Mouse (Mus musculus): ENCODE results near the gene Pdlim4.

The Pdlim4 gene

DNA sequence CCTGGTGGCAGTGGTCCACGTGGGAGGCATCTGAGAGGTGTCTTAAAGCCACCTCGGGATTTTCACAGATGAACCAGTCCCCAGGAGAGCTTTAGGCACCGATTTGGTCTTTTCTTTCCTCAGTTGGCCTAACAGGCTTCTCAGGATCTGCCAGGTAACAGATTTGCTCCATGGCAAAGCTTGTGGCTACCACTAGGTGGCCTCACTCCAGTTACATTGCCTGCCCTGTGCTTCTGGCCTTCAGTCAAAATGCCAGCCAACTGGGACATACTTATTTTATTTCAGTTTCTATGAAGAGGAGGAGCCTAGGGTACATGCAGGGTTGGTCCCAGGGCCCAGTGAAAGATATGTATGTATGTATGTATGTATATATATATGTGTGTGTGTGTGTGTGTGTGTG, 24.2 kb upstream of the Pdlim4 start:
- intact Hi-C loops (cut with DNase I): loop anchor here (2.0 kb wide), 1 partner anchor 164 kb away; no protein-coding TSS in a partner anchor

DNA sequence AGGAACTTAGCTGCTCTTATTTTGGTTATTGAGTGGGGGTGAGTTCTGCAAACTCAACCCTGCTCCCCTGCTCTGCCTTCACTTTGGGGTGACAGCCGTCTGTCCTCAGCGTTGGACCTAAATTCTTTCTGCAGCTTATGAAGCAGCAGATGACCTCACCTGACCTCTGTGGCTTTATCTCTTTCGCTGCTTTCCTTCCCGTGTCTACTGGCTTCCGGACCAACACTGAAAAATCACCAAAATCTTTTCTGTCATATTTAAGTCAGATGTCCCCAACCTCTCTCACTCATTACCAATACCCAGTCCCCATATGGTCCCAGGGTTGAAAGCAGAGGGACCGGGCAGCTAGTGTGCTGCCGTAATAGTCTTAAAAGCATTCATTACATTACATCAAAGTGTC, 23.4 kb upstream of the Pdlim4 start:
- intact Hi-C loops (cut with DNase I): loop anchor here (2.0 kb wide), 1 partner anchor 165 kb away; no protein-coding TSS in a partner anchor

DNA sequence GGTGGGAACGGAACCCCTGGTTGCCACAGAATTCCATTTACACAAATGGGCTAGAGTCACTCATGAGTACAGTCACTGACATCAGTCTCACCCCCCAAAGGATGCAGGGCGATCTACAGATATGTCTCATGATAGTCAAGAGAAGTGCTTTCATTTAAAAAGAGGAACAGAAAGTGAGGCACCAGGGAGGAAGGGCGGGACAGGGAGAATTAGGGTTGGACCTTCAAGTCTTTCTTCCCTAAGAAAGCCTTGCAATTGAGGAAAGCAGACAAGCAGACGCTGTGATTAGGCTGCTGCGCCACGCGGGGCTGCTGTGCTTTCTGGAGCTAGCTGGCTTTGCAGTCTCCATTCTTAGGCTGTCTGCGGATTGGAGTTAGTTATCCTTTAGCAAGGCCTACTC, 22.9 kb upstream of the Pdlim4 start:
- intact Hi-C loops (cut with DNase I): loop anchor here (2.0 kb wide), 1 partner anchor 165 kb away; no protein-coding TSS in a partner anchor

DNA sequence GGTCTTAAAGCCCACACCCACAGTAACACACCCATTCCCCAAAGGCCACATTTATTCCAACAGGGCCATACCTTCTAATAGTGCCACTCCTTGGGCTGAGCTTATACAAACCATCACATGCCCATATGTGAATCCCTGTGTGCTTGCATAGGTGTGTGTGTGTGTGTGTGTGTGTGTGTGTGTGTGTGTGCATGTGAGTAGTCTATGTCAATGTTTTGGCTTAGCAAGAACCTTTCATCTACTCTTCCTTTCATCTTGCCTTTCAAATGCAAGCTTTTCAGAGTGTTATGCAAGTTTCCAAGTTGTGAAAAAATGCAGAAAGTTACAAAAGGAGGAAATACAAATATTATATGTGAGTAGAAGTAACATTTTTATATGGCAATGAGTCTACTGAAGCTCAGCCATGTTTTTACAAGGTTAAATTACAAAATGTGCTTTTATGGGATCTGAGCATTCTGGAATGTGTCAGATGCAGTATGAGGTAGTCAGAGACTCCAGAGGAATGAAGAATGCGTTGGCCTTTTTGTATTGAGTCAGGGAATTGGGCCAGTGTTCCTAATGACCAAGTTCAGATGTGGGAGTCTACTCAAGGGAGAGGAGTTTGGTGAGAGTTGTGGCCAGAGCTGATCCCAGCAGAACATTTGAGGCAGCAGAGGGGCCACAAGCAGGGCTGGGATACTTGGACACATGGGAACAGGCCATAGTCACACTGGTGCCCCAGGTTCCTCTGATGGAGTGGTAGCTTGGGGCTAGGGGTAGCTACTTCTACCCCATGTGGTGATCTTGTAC, 21.5 kb upstream of the Pdlim4 start:
- intact Hi-C loops (cut with DNase I): no loop called here

DNA sequence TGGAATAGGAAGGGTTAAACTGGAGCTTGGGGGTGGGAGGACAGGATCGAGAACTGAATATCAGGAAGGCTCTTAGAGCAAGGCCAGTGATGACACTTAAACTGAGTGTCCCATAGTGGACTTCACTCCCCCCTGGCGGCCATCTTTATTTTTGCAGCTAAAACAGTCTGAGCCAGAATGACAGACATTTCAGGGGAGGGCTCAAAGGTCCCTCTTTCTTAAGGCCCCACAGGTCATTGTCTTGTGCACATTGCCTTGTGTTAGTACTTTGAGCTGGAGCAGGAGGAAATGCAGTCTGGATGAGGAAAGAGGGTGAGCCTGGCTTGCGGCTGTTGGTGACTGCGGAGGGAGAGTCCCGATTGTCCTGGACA, 20.1 kb upstream of the Pdlim4 start:
- intact Hi-C loops (cut with DNase I): loop anchor here (1.0 to 5.0 kb wide), 2 partner anchors 37 to 87 kb away; no protein-coding TSS in a partner anchor

DNA sequence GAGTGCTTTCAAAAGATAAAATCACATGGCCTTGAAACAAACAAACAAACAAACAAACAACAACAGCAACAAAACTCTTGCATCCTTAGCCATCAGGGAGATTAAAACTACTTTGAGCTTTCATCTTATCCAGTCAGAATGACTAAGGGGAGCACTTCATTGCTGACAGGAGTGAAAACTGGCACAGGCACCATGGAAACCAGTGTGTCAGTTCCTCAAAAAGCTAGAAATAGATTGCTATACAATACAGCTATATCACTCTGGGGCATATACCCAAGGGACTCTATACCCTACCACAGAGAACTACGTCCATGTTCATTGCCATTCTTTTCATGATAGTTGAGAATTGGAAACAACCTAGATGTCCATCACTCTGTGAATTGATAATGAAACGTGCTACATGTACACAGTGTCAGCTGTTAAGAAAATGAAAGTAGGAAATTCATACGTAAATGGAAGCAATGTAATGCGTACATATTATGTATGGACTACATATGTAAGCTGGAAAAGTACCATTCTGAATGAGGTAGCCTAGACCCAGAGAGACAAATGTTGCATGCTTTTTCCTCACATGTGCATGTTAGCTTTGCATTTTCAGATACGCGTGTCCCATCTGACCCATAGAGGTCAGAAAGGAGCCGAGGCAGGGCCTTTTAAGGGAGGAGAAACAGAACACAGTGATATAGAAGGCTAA, 19.6 kb upstream of the Pdlim4 start:
- intact Hi-C loops (cut with DNase I): loop anchor here (5.0 kb wide), 1 partner anchor 36 kb away; no protein-coding TSS in a partner anchor

DNA sequence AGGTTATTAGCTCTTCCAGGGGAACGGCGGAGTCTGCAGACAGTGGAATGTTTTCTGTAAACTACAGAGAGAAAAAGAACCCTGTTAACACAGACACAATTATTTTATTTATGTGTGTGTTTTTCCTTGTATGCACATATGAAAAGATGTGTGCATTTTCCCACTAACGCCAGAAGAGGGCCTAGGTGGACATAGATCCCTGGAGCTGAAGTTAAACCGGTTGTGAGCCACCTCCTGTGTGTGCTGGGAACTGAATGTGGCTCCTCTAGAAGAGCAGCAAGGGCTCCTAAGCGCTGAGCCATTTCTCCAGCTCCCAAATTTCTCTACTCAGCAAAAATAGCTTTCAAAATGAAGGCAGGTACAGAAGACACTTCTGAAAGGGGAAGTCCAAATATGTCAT, 17.0 kb upstream of the Pdlim4 start:
- intact Hi-C loops (cut with DNase I): loop anchor here (5.0 kb wide), 1 partner anchor 34 kb away; no protein-coding TSS in a partner anchor

DNA sequence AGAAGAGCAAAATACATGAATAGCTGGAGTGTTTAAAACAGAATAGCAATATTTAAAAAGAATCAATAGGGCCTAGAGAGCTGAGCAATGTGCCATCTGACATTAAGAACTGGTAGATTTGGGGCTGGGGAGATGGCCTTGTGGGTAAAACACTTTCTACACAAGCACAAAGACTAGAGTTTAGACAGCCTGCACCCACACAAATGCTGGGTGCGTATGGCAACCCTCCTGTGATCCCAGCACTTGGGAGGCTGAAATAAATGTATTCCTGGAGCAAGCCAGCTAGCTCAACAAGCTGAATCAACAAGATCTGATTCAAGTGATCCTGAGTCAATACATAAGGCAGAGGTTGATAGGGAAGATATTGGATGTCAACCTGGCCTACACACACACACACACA, 16.2 kb upstream of the Pdlim4 start:
- intact Hi-C loops (cut with DNase I): loop anchor here (5.0 kb wide), 1 partner anchor 33 kb away; no protein-coding TSS in a partner anchor

DNA sequence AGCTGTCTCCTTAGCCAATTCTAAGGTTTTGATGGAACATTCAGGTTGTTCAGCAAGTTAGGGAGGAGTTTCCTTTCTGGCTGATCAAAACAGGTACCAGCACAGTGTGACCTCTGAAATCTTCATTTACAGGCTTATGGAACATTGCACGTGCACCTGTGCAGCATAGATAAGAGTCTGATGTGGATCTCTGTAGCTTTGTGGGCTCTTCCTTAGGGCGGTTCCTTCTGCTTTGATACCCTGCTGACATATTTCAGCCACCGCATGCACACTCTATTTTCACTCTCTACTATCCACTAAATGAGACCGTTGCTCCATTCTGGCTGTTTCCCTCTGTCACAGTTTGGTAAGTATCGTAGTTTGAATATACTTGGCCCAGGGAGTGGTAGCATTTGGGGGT, 13.9 kb upstream of the Pdlim4 start:
- intact Hi-C loops (cut with DNase I): no loop called here

DNA sequence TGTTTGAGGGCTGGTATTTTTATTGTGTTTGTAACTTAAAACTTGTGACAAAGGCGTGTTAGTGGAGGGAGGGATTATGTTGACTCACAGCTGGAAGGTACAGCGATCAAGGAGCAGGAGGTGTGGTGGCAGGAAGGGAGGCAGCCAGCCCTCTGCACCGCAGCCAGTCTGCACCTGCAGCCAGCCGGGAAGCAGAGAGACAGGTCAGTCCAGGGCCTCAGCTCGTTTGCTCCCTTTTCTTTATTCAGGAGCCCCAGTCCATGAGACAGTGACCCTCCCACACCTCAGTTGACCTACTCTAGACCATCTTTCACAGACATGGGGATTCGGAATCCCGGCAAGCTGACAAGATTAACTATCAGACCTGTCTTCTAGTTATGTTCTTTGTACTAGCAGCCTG, 11.6 kb upstream of the Pdlim4 start:
- intact Hi-C loops (cut with DNase I): no loop called here

DNA sequence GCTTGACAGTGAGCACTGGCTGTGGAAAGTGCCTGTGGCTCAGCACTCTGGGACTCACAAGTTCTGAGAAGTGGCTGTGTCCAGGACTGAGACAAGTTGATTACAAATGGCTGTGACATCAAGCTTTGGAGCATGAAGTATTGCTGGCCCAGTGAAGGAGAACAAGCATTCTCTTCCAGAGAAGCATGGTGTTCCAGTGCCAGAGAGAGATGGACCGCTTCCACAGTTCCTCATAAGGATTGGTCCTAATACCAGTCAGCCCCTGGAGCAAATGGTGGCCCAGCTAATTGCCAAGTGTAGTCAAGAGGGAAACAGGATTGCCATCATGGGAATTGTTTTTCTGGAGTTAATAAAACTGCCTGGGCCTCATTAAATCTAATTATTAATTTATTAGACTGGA, 7.3 kb upstream of the Pdlim4 start:
- intact Hi-C loops (cut with DNase I): no loop called here

DNA sequence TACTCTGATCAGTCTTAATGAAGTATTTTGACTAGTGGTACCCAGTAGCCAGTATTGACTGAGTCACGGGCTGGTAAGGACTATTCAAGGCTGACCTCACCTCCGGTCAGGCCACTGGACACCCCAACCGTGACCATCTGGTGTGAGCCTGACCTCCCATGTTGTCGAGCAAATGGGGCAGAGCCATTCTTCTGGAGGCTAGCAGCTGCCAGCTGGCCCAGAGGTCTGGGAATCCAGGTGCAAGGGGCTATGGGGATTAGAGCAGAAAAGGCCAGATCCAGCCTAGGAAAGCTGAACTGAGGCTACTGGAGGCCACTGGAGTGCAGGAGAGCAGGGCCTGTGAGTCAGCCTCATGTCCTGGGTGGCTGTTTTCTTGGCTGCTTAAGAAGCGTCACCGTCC, 6.5 kb upstream of the Pdlim4 start:
- intact Hi-C loops (cut with DNase I): no loop called here

DNA sequence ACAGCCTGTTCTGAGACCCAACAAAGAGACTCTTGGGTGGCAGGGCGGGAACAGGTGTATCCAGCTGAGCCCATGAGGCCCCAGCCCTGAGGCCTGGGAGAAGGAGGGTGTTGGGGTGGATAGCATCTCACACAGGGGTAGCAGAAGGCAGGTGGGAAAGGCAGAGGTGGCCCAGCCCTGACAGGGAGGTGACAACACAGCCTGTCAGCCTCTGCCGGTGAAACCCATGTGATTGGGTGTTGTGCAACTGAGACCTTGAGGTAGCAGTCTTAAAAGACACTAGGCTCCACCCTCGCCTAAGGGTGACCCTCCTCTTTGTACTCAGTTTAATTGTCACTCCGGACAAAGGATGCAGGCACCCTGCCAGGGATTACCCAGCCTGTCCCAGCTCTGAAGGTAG, 4.5 kb upstream of the Pdlim4 start:
- intact Hi-C loops (cut with DNase I): no loop called here

DNA sequence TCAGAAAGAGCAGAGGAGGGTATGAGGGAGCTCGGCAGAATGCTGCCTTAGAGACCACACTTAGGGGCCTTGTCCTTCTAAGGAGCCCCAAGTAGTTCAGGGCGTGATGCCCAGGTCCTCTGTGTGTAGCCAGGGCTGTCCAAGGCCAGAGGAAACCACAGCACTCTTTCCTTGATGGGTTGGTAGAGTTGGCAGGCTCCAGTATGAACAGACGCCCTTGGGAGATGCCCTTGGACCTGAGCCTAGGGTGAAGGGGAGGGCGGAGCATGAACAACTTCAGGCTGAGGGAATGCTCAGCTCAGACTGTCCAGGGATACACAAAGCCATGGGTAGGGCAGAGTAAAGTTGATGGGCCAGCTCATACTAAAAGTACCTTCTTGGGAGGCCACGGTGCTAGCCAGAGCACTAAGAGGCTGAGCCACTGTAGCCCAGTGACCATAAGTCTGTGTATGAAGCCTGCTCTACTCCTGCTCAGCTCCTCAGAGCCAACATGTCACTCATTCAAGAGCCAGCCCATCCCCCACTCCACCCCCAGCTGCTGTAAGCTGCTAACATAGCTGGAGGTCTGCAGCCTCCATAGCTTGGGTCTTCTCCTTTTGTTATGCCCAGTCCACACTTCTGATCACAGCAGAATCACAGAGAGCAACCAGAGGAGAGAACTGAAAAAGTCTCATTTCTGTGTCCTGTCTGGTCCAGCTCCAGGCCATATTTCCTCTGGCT, 3.1 kb upstream of the Pdlim4 start:
- intact Hi-C loops (cut with DNase I): no loop called here

DNA sequence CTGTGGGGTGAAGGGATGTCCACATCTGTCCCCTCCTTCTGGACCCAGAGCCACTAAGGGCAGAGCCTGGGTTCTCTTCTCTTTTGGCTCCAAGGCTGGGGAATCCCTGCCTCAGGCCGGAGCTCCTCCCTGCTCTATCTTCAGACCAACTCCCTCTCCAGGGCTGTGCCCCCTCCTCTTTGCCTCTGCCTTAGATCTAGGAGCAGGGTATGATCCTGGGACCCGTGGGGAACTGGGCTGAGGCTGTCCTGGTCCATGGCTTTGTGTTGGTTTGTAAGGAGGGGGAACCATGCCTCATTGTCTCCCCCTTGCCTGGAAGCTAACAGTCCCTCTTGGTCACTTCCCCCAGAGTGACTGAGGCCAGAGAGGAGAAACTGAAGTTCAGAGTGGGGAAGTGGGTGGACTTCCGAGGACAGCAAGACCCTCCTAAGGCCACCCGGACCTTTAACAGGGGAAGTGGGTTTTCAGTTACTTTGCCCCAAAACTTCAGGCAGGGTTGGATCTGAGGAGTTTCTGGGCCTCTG, 756 bp downstream of the Pdlim4 start:
- intact Hi-C loops (cut with DNase I): no loop called here

DNA sequence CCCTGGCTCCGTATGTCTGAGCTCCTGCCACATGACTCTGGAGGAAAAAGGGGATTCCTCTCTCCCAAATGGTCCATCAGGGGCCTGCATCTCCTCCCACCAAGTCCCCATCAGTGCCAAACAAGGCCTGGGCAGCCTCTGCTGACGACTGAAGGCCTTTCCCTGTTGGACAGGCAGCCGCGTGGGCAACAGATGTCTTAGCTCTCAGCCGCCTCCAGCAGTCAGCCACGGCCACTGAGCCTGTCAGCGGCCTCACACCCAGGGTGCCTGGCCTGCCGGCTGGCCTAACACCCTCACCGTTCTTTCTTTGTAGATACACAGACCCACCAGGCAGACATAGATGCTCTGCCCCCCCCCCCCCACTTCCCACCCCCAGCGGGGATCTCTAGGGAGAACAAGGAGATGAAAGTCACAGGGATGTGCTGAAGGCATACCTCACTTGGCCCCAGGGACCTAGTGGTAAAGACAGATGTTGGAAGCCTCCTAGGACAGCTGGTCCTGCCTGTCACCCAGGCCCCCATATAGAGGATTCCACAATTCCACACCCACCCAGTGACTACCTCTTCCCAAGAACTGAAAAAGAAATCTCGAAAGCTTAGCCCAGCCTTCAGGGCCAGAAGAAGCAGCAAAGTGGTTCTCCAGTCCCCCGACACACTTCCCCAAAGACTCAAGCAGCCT, 1.4 kb downstream of the Pdlim4 start:
- intact Hi-C loops (cut with DNase I): no loop called here

DNA sequence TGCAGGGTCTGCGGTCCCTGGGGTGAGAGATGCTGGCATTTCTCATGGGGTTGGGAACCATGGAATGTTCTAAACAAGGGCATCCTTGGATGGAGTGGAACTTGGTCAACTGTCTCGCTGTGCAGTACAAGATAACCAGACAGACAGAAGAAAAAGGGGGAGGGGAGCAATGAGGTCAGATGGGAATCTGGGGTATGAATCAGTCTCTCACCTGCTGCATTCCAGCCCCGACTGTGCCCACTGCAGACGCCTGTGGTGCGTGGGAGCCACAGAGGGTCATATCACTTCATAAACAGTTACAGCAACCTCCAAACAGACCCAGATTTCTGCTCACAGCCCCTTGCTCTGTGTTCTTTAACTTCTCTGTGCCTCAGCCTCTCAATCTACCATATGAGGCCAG, 2.4 kb downstream of the Pdlim4 start:
- intact Hi-C loops (cut with DNase I): no loop called here

DNA sequence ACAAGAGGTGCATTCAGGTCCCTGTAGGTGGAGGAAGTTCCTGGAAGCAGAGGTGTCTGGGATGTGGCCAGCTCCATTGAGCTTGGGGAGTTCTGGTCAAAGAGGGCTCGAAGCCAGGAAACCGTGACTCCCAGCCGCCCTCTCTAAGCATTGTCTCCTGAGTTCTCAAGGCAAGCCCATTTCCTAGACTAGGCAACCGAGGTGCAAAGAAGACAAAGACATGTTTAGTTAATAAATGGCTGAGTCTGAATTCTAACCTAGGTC, 3.0 kb downstream of the Pdlim4 start:
- intact Hi-C loops (cut with DNase I): no loop called here

DNA sequence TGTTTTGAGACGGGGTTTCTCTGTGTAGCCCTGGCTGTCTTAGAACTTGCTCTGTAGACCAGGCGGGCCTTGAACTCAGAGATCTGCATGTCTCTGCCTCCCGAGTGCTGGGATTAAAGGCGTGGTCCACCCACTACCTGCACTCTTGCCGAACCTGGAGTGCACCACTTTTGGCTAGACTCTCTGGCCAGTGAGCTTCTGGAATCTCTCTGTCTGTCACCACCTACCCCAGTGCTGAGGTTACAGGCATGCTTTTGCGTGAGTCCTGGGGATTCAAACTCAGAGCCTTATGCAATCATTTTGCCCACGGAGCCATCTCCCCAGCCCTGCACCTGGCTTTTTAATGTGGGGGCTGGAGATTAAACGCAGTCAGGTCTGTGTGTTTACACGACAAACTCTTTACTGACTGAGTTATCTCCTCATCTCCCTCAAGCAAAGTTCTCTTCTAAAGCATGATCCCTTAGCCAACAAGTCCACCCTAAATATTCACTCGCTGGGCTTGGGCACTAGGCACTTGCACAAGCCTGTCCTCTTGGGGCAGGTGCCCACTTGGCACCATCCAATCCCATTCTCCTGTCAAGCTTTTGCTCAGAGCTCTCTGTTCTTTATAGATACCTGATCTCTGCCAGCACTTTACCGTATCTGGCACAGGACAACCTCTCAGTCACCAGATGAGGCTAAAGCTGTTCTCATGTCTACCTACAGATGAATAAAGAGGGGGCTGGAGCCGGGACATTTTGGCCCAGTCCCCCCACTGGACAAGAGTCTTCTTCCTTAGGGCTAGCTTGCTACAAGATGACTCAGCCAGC, 3.5 kb downstream of the Pdlim4 start:
- intact Hi-C loops (cut with DNase I): no loop called here

DNA sequence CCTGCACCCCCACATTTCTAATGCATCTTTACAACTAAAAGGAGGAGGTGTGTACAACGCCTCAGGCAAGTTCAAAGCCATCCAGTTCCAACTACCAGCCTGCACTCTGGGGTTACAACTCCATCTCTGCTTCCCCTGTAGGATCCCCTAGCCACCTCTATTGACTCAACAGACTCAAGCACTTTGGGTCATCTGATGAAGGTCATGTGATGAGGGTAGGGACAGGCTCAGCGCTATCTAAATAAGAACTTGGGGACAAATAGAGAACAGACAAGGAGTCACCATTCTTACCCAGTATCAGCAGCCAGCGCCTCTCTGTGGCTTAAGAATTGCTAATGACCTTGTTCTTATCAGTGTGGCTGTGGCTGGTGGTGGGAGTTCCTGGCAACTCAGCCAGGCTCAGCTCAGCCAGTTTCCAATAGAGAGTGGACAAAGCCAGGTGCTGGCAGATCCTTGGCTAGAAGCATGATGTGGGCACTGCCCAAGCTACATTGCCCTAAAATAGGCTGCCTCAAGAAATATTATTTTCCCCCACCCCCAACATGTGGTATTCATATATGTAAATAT, 4.3 kb downstream of the Pdlim4 start:
- intact Hi-C loops (cut with DNase I): no loop called here

Data from adrenal gland (tissue).